Mouse (Mus musculus): ENCODE measurements around the gene Zfp982. TPM values are rescaled to one million over a fixed set of nuclear protein-coding genes. Genes with fewer than 3 reads are reported as not detected.
"Not testable (repeated sequence)": the region's sequence is repeated elsewhere in the genome, so short reads cannot be mapped to it uniquely, and the experiment has no call there.

The Zfp982 gene
- polyA plus RNA-seq (2015; fragmentation: Nextera tagmentation; extraction: Ambion mirVana), result 4.0 and 4.6 TPM in 2 replicates

GRCm38 (mm10) chr4:147492117-147492516 lies at the start of gene Zfp982:
Gene Zfp982 (plus strand): TSS chr4:147492417.
- peaks cover 40% of the 10 kb centered on the region for H3K9me3 ChIP-seq
- H3K36me3 ChIP-seq; H3K9ac ChIP-seq (replicated peaks); H3K4me1 ChIP-seq (replicated peaks); H3K27ac ChIP-seq; H3K4me3 ChIP-seq (replicated peaks); H3K27me3 ChIP-seq; ATAC-seq; H3K4me2 ChIP-seq (replicated peaks): not testable (repeated sequence)
- 90% methylated on average over 7 of the region's 7 CpGs for WGBS

- 6% methylated on average over 52 of the region's 52 CpGs for WGBS
- Histone ChIP-seq H3K4me2 (replicated peaks) (peak overlapping the region; percentile 83), H3K4me3 (replicated peaks) (peak overlapping the region; percentile 55), H3K27ac (peak overlapping the region; percentile 57), H3K9ac (replicated peaks) (peak overlapping the region; percentile 80)
- not testable (repeated sequence) for H3K27me3 ChIP-seq; H3K36me3 ChIP-seq; H3K9me3 ChIP-seq; H3K4me1 ChIP-seq (replicated peaks)
- peak; percentile 99 for ATAC-seq
Measured at GRCm38 (mm10) chr4:147442649-147443553, 49.3 kb upstream of the Zfp982 start.

- not testable (repeated sequence) for H3K9me3 ChIP-seq; H3K36me3 ChIP-seq; ATAC-seq; H3K4me1 ChIP-seq (replicated peaks); H3K27ac ChIP-seq; H3K27me3 ChIP-seq
- peak overlapping the region; percentile 80 for H3K9ac ChIP-seq (replicated peaks)
- WGBS, result 44% methylated on average over 8 of the region's 8 CpGs
- H3K4me3 ChIP-seq (replicated peaks), result peak overlapping the region; percentile 55
- peak overlapping the region; percentile 83 for H3K4me2 ChIP-seq (replicated peaks)
Measured at GRCm38 (mm10) chr4:147443554-147443927, 48.7 kb upstream of the Zfp982 start.

GRCm38 (mm10) chr4:147445371-147445770 lies 46.8 kb upstream of the Zfp982 start:
- H3K36me3 ChIP-seq; H3K4me2 ChIP-seq (replicated peaks); H3K27me3 ChIP-seq; H3K4me3 ChIP-seq (replicated peaks); ATAC-seq; H3K9ac ChIP-seq (replicated peaks); H3K4me1 ChIP-seq (replicated peaks); H3K27ac ChIP-seq: not testable (repeated sequence)
- H3K9me3 ChIP-seq, result peaks cover 12% of the 10 kb centered on the region; the same call in 1 of the 2 replicates

- Histone ChIP-seq H3K27me3 (no peaks in the 10 kb centered on the region), H3K4me3 (replicated peaks) (no peak overlapping the region), H3K4me2 (replicated peaks) (no peak overlapping the region), H3K27ac (no peak overlapping the region), H3K9me3 (peaks cover 17% of the 10 kb centered on the region; the same call in 1 of the 2 replicates), H3K4me1 (replicated peaks) (no peaks in the 10 kb centered on the region), H3K9ac (replicated peaks) (no peak overlapping the region), H3K36me3 (no peaks in the 10 kb centered on the region)
- no peak for ATAC-seq
- 76% methylated on average over 2 of the region's 2 CpGs for WGBS
Measured at GRCm38 (mm10) chr4:147448358-147448757, 43.9 kb upstream of the Zfp982 start.

- H3K4me1 ChIP-seq (replicated peaks), result no peaks in the 10 kb centered on the region
- peaks cover 17% of the 10 kb centered on the region; the same call in 1 of the 2 replicates for H3K9me3 ChIP-seq
- peak overlapping the region; percentile 9; the same call in 1 of the 2 replicates for H3K4me2 ChIP-seq (replicated peaks)
- no peak overlapping the region for H3K9ac ChIP-seq (replicated peaks)
- H3K4me3 ChIP-seq (replicated peaks), result no peak overlapping the region
- no peak overlapping the region for H3K27ac ChIP-seq
- H3K36me3 ChIP-seq, result no peaks in the 10 kb centered on the region
- WGBS, result 44% methylated on average over 13 of the region's 13 CpGs
- H3K27me3 ChIP-seq, result no peaks in the 10 kb centered on the region
- ATAC-seq, result no peak
Measured at GRCm38 (mm10) chr4:147449099-147449581, 43.1 kb upstream of the Zfp982 start.

GRCm38 (mm10) chr4:147449986-147450385 lies 42.2 kb upstream of the Zfp982 start:
- peaks cover 17% of the 10 kb centered on the region; the same call in 1 of the 2 replicates for H3K9me3 ChIP-seq
- not testable (repeated sequence) for H3K4me1 ChIP-seq (replicated peaks); H3K4me2 ChIP-seq (replicated peaks); ATAC-seq; H3K27me3 ChIP-seq; H3K4me3 ChIP-seq (replicated peaks); H3K27ac ChIP-seq; H3K9ac ChIP-seq (replicated peaks); H3K36me3 ChIP-seq
- 83% methylated on average over 2 of the region's 2 CpGs for WGBS

- H3K4me3 ChIP-seq (replicated peaks), result not testable (repeated sequence)
Measured at GRCm38 (mm10) chr4:147467207-147467606, 25.0 kb upstream of the Zfp982 start.

GRCm38 (mm10) chr4:147498772-147499613 lies 6.8 kb downstream of the Zfp982 start:
- not testable (repeated sequence) for H3K9me3 ChIP-seq; ATAC-seq; H3K4me3 ChIP-seq (replicated peaks); H3K36me3 ChIP-seq; H3K27ac ChIP-seq; H3K9ac ChIP-seq (replicated peaks); H3K4me2 ChIP-seq (replicated peaks); H3K27me3 ChIP-seq; H3K4me1 ChIP-seq (replicated peaks)
- 85% methylated on average over 5 of the region's 5 CpGs for WGBS

More at GRCm38 (mm10) chr4:147467207-147467606, 25.0 kb upstream of the Zfp982 start:
- Histone ChIP-seq H3K9me3 (peaks cover 61% of the 10 kb centered on the region), H3K36me3 (peaks cover 11% of the 10 kb centered on the region; the same call in 1 of the 2 replicates)
- 92% methylated on average over 7 of the region's 7 CpGs for WGBS
- ATAC-seq; H3K9ac ChIP-seq (replicated peaks); H3K4me2 ChIP-seq (replicated peaks); H3K27me3 ChIP-seq; H3K4me1 ChIP-seq (replicated peaks); H3K27ac ChIP-seq: not testable (repeated sequence)

GRCm38 (mm10) chr4:147509174-147509573 lies 17.0 kb downstream of the Zfp982 start:
- ATAC-seq, result no peak
- Histone ChIP-seq H3K36me3 (peaks cover 8% of the 10 kb centered on the region; the same call in 1 of the 2 replicates), H3K9me3 (peaks cover 30% of the 10 kb centered on the region), H3K27me3 (no peaks in the 10 kb centered on the region), H3K27ac (no peak overlapping the region), H3K4me1 (replicated peaks) (no peaks in the 10 kb centered on the region), H3K4me3 (replicated peaks) (no peak overlapping the region), H3K9ac (replicated peaks) (no peak overlapping the region), H3K4me2 (replicated peaks) (no peak overlapping the region)
- WGBS, result 87% methylated on average over 2 of the region's 2 CpGs

GRCm38 (mm10) chr4:147518981-147519380 lies 26.8 kb downstream of the Zfp982 start:
- 0 out of 2 replicates have a peak, but pooled peaks have one; percentile 27 for ATAC-seq
- no peak overlapping the region for H3K4me2 ChIP-seq (replicated peaks)
- H3K4me3 ChIP-seq (replicated peaks), result no peak overlapping the region
- H3K36me3 ChIP-seq, result no peaks in the 10 kb centered on the region
- H3K9me3 ChIP-seq, result peaks cover 74% of the 10 kb centered on the region
- WGBS, result 72% methylated on average over 2 of the region's 2 CpGs
- H3K9ac ChIP-seq (replicated peaks), result no peak overlapping the region
- no peak overlapping the region for H3K27ac ChIP-seq
- no peaks in the 10 kb centered on the region for H3K27me3 ChIP-seq
- H3K4me1 ChIP-seq (replicated peaks), result no peaks in the 10 kb centered on the region

GRCm38 (mm10) chr4:147520100-147520499 lies 27.9 kb downstream of the Zfp982 start:
- Histone ChIP-seq H3K4me3 (replicated peaks) (no peak overlapping the region), H3K4me2 (replicated peaks) (no peak overlapping the region), H3K27me3 (no peaks in the 10 kb centered on the region), H3K9ac (replicated peaks) (no peak overlapping the region), H3K9me3 (peaks cover 76% of the 10 kb centered on the region), H3K27ac (no peak overlapping the region), H3K4me1 (replicated peaks) (no peaks in the 10 kb centered on the region), H3K36me3 (no peaks in the 10 kb centered on the region)
- peak; percentile 61 for ATAC-seq
